8 mouse cellular contexts compared by ENCODE assay signal in genomic region chr1:63115096-63115495, GRCm38 (mm10). TPM values are rescaled to one million over a fixed set of nuclear protein-coding genes. Genes with fewer than 3 reads are reported as not detected.
DNase-seq lines count a peak whose midpoint lies in the region; ATAC-seq and TF ChIP-seq lines count a peak whose summit lies in the region.

No protein-coding gene starts in this region.

- H3K36me3 ChIP-seq in kidney, embryonic 14.5 days (ENCODE audit: control insufficient read depth, insufficient read depth, low read length) = peaks cover 17% of the 10 kb centered on the region
- peaks cover 14% of the 10 kb centered on the region for H3K36me3 ChIP-seq in hindbrain, embryonic 14.5 days (replicated peaks; ENCODE audit: control insufficient read depth, insufficient read depth)
- H3K36me3 ChIP-seq in midbrain, embryonic 16.5 days (ENCODE audit: control insufficient read depth, insufficient read depth, low read length) = 0 out of 2 replicates have a peak, but pooled peaks cover under 1% of the 10 kb centered on the region

- no peak for DNase-seq in kidney, postnatal 36 days
- no peak for DNase-seq in hindbrain, embryonic 14.5 days (ENCODE audit: low spot score)
- DNase-seq in frontal cortex, postnatal 14 days (ENCODE audit: low spot score in 2 of 2) = no peak
- no peak for DNase-seq in layer of hippocampus, postnatal 14 days (ENCODE audit: low spot score in 2 of 2)
- DNase-seq in right cerebral cortex, postnatal 36 days (ENCODE audit: low spot score in 2 of 2) = no peak

- H3K9me3 ChIP-seq in kidney, embryonic 14.5 days (ENCODE audit: control insufficient read depth, low read length) = no peaks in the 10 kb centered on the region
- no peaks in the 10 kb centered on the region for H3K9me3 ChIP-seq in hindbrain, embryonic 14.5 days (ENCODE audit: control insufficient read depth, low read length)
- no peaks in the 10 kb centered on the region for H3K9me3 ChIP-seq in midbrain, embryonic 16.5 days (replicated peaks; ENCODE audit: control insufficient read depth, low read length, poor library complexity, severe bottlenecking)

- ATAC-seq in kidney, embryonic 14.5 days (ENCODE audit: low FRiP score, low TSS enrichment) = no peak
- no peak for ATAC-seq in hindbrain, embryonic 14.5 days (ENCODE audit: low FRiP score)
- no peak for ATAC-seq in midbrain, embryonic 16.5 days

- H3K4me3 ChIP-seq in kidney, embryonic 14.5 days (ENCODE audit: low read length) = peak overlapping the region; percentile 82
- peak overlapping the region; percentile 70 for H3K4me3 ChIP-seq in bone marrow, adult 2 months (replicated peaks; ENCODE audit: control insufficient read depth, low read depth, low read length)
- peak overlapping the region; percentile 93 for H3K4me3 ChIP-seq in hindbrain, embryonic 14.5 days (replicated peaks; ENCODE audit: low read length)
- peak overlapping the region; percentile 96 for H3K4me3 ChIP-seq in midbrain, embryonic 16.5 days (ENCODE audit: low read depth, low read length)

- H3K4me2 ChIP-seq in kidney, embryonic 14.5 days (replicated peaks; ENCODE audit: low read depth, low read length) = peak overlapping the region; percentile 78
- peak overlapping the region; percentile 81 for H3K4me2 ChIP-seq in hindbrain, embryonic 14.5 days (replicated peaks)
- peak overlapping the region; percentile 92 for H3K4me2 ChIP-seq in midbrain, embryonic 16.5 days (ENCODE audit: low read length)

- H3K4me1 ChIP-seq in kidney, embryonic 14.5 days (ENCODE audit: control insufficient read depth, insufficient read depth, low read length) = peaks cover 18% of the 10 kb centered on the region; the same call in 1 of the 2 replicates
- no peaks in the 10 kb centered on the region; the same call in 1 of the 2 replicates for H3K4me1 ChIP-seq in bone marrow, adult 2 months (ENCODE audit: control insufficient read depth, insufficient read depth, low read length)
- peaks cover 32% of the 10 kb centered on the region for H3K4me1 ChIP-seq in hindbrain, embryonic 14.5 days (replicated peaks; ENCODE audit: control insufficient read depth, insufficient read depth, low read length)
- H3K4me1 ChIP-seq in midbrain, embryonic 16.5 days (ENCODE audit: control insufficient read depth, insufficient read depth, low read length) = peaks cover 37% of the 10 kb centered on the region

- TF ChIP-seq POLR2A in bone marrow, adult 2 months (IDR thresholded peaks at IDR 0.05; ENCODE audit: borderline replicate concordance, control insufficient read depth, low read depth, low read length) = no peak

- WGBS in kidney, embryonic 14.5 days = 24% methylated on average over 4 of the region's 4 CpGs
- WGBS in bone marrow, adult 2 months = under 1% methylated on average over 4 of the region's 4 CpGs
- 16% methylated on average over 4 of the region's 4 CpGs for WGBS in hindbrain, embryonic 14.5 days
- 17% methylated on average over 4 of the region's 4 CpGs for WGBS in midbrain, embryonic 16.5 days

- peak overlapping the region; percentile 99; the same call in 1 of the 2 replicates for H3K27ac ChIP-seq in kidney, embryonic 14.5 days (ENCODE audit: low read depth, low read length)
- H3K27ac ChIP-seq in bone marrow, adult 2 months (ENCODE audit: control insufficient read depth, insufficient read depth, low read depth, low read length, poor library complexity) = no peak overlapping the region
- H3K27ac ChIP-seq in hindbrain, embryonic 14.5 days = peak overlapping the region; percentile 97
- peak overlapping the region; percentile 95 for H3K27ac ChIP-seq in midbrain, embryonic 16.5 days (ENCODE audit: low read length)

- peak overlapping the region; percentile 100 for H3K9ac ChIP-seq in kidney, embryonic 14.5 days (ENCODE audit: low read depth, low read length)
- peak overlapping the region; percentile 100 for H3K9ac ChIP-seq in hindbrain, embryonic 14.5 days
- peak overlapping the region; percentile 100 for H3K9ac ChIP-seq in midbrain, embryonic 16.5 days (ENCODE audit: low read depth, low read length)

- no peaks in the 10 kb centered on the region for H3K27me3 ChIP-seq in kidney, embryonic 14.5 days (ENCODE audit: control insufficient read depth, insufficient read depth, low read length)
- no peaks in the 10 kb centered on the region for H3K27me3 ChIP-seq in hindbrain, embryonic 14.5 days (ENCODE audit: control insufficient read depth, insufficient read depth, low read length)
- H3K27me3 ChIP-seq in midbrain, embryonic 16.5 days (ENCODE audit: control insufficient read depth, insufficient read depth, low read depth, low read length) = no peaks in the 10 kb centered on the region

- TF ChIP-seq CTCF in bone marrow, adult 2 months (IDR thresholded peaks at IDR 0.05; ENCODE audit: control insufficient read depth, insufficient read depth, low read length) = no peak

RNA-seq across cellular contexts. Expression of gene Ino80d, which starts 0.6 kb away (rescaled TPM):
- polyA plus RNA-seq in kidney, embryonic 14.5 days (2014; fragmentation: Nextera tagmentation; extraction: Ambion mirVana) = 11.5 and 16.5 TPM in 2 replicates
- 17.8 and 33.3 TPM in 2 replicates for polyA plus RNA-seq in bone marrow, adult 2 months (2011; ENCODE audit: insufficient read depth, insufficient read length, low replicate concordance, missing spikeins)
- polyA plus RNA-seq in hindbrain, embryonic 14.5 days (2014; fragmentation: Nextera tagmentation; extraction: Ambion mirVana) = 11.4 and 13.5 TPM in 2 replicates
- 8.9 and 9.6 TPM in 2 replicates for polyA plus RNA-seq in midbrain, embryonic 16.5 days (2015; fragmentation: Nextera tagmentation; extraction: Ambion mirVana)
- 10 to 100 TPM; 27.2 to 28.9 TPM for total RNA-seq in layer of hippocampus, postnatal 14 days (2021)
